Mouse (Mus musculus) brain, embryonic 14.5 days (tissue): ENCODE measurements around the gene Olfr324.

Experiments used
- CTCF ChIP-seq: fragments of 200-500 bp; IDR thresholded peaks from 2 replicates; pipeline ENCODE4 v1.5.1; 2012; ENCODE audit warnings: inconsistent platforms, mild to moderate bottlenecking, moderate library complexity, borderline replicate concordance; ENCODE audit not compliant: insufficient read depth, insufficient read length; ENCODE audit errors: extremely low read depth
- POLR2A ChIP-seq: fragments of 200-500 bp; IDR thresholded peaks from 2 replicates; pipeline ENCODE4 v1.6.1; 2012; ENCODE audit warnings: mild to moderate bottlenecking, inconsistent platforms, borderline replicate concordance; ENCODE audit not compliant: poor library complexity, insufficient read depth, insufficient read length, severe bottlenecking; ENCODE audit errors: extremely low read depth

DNA sequence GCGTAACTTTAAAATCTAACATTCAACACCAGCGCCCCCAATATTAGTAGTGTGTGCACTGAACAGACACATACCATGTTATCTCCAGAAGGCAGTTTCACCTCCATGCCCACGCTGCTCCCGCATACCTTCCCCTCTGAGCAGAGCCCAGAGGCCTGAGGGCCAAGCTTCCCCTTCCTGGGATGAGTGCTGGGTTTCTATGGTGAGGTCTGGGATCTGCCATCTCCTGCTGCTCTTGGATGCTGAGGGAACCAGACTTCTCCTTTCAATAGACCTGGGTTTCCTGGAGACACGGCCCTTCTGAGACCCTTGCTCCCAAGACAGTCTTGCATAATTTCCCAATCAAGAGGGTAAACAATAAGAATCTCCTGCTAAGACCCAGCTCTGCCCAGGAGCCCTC lies 35.5 kb downstream of the Olfr324 start, which contains the start of gene Olfr323:
- TF ChIP-seq CTCF (no peak), POLR2A (no peak)
